Mouse (Mus musculus) intestine, postnatal 0 days (tissue): Measurements from ENCODE around the gene Trim14. TPM values are rescaled to one million over a fixed set of nuclear protein-coding genes. Genes with fewer than 3 reads are reported as not detected.

Source experiments
- ATAC-seq: fragments of 200-750 bp; cut with Nextera tagmentation; 2 replicates; pipeline ENCODE4 v1.8.0; 2017; ENCODE audit warnings: mild to moderate bottlenecking, moderate TSS enrichment, moderate library complexity
- H3K27ac ChIP-seq: fragments of 300-500 bp; sonication (generic); 2 replicates; pipeline ENCODE4 v1.5.1; 2014; ENCODE audit warnings: mild to moderate bottlenecking, low read depth, low read length, moderate library complexity
- H3K27me3 ChIP-seq: fragments of 300-500 bp; sonication (generic); replicated peaks from 2 replicates; pipeline ENCODE4 v1.6.1; 2014; ENCODE audit warnings: low read length, mixed read lengths; ENCODE audit not compliant: control insufficient read depth, insufficient read depth
- H3K36me3 ChIP-seq: fragments of 300-500 bp; sonication (generic); 2 replicates; pipeline ENCODE4 v1.6.1; 2014; ENCODE audit warnings: mild to moderate bottlenecking, moderate library complexity; ENCODE audit not compliant: control insufficient read depth, insufficient read depth
- H3K4me1 ChIP-seq: fragments of 300-500 bp; sonication (generic); replicated peaks from 2 replicates; pipeline ENCODE4 v1.6.1; 2014; ENCODE audit warnings: antibody characterized with exemption, low read length, mixed read lengths; ENCODE audit not compliant: control insufficient read depth, insufficient read depth
- H3K4me2 ChIP-seq: fragments of 300-500 bp; sonication (generic); replicated peaks from 2 replicates; pipeline ENCODE4 v1.6.1; 2014; ENCODE audit warnings: low read depth, mild to moderate bottlenecking, moderate library complexity
- H3K4me3 ChIP-seq: fragments of 300-500 bp; sonication (generic); 2 replicates; pipeline ENCODE4 v1.5.1; 2014; ENCODE audit warnings: low read depth, low read length
- H3K9ac ChIP-seq: fragments of 300-500 bp; sonication (generic); 2 replicates; pipeline ENCODE4 v1.6.1; 2014; ENCODE audit warnings: mild to moderate bottlenecking, low read depth, low read length
- H3K9me3 ChIP-seq: fragments of 300-500 bp; sonication (generic); 2 replicates; pipeline ENCODE4 v1.6.1; 2016; ENCODE audit warnings: mixed run types; ENCODE audit not compliant: control insufficient read depth
- CTCF ChIP-seq: sonication (generic); IDR thresholded peaks from 2 replicates; pipeline ENCODE4 v1.5.1; 2016; ENCODE audit warnings: low read depth, mild to moderate bottlenecking, control low read depth, antibody characterized with exemption, moderate library complexity
- WGBS: fragments of 180-500 bp; shearing (Covaris S2); extraction: QIAGEN DNeasy Blood & Tissue Kit; methylation state at CpG from one replicate; pipeline ENCODE4 v1.1.7; 2014; 5-methylcytosine and 5-hydroxymethylcytosine counted together
- polyA plus RNA-seq: library from polyadenylated mRNA; unstranded; fragments of >200 nt; fragmentation: Nextera tagmentation; extraction: Ambion mirVana; gene quantifications from 2 replicates; pipeline ENCODE4 v1.2.1, GENCODE M21; 2015

Gene Trim14
- polyA plus RNA-seq, 1 experiment from 2014 or later, result 14.1 TPM

GRCm38 (mm10) chr4:46554295-46555069 is 18.5 kb upstream of the Trim14 start:
- Histone ChIP-seq H3K9ac (no peak overlapping the region), H3K36me3 (peaks cover 19% of the 10 kb centered on the region), H3K4me1 (peaks cover 14% of the 10 kb centered on the region; the same call in 1 of the 2 replicates), H3K9me3 (no peaks in the 10 kb centered on the region), H3K27ac (peak overlapping the region; percentile 92), H3K4me3 (no peak overlapping the region), H3K27me3 (no peaks in the 10 kb centered on the region), H3K4me2 (0 out of 2 replicates have a peak overlapping the region, but pooled peaks have one; percentile 24)
- no peak for TF ChIP-seq CTCF
- WGBS, result 47% methylated on average over 10 of the region's 10 CpGs
- peak; percentile 26 for ATAC-seq

GRCm38 (mm10) chr4:46553864-46554263 is 17.9 kb upstream of the Trim14 start:
- no peak overlapping the region for H3K9ac ChIP-seq
- H3K9me3 ChIP-seq, result no peaks in the 10 kb centered on the region
- peak; percentile 62 for ATAC-seq
- no peak for TF ChIP-seq CTCF
- H3K36me3 ChIP-seq, result peaks cover 21% of the 10 kb centered on the region
- WGBS, result 33% methylated on average over 1 of the region's 1 CpGs
- no peak overlapping the region for H3K4me2 ChIP-seq
- H3K4me1 ChIP-seq, result peaks cover 14% of the 10 kb centered on the region; the same call in 1 of the 2 replicates
- no peak overlapping the region for H3K4me3 ChIP-seq
- no peaks in the 10 kb centered on the region for H3K27me3 ChIP-seq
- peak overlapping the region; percentile 92 for H3K27ac ChIP-seq

GRCm38 (mm10) chr4:46550406-46550805 is 14.5 kb upstream of the Trim14 start:
- Histone ChIP-seq H3K36me3 (peaks cover 39% of the 10 kb centered on the region), H3K27ac (no peak overlapping the region), H3K4me3 (no peak overlapping the region), H3K4me1 (0 out of 2 replicates have a peak, but pooled peaks cover 5% of the 10 kb centered on the region), H3K4me2 (no peak overlapping the region), H3K27me3 (no peaks in the 10 kb centered on the region), H3K9me3 (no peaks in the 10 kb centered on the region), H3K9ac (no peak overlapping the region)
- WGBS, result 70% methylated on average over 8 of the region's 8 CpGs
- no peak for TF ChIP-seq CTCF
- ATAC-seq, result no peak

- H3K9me3 ChIP-seq, result no peaks in the 10 kb centered on the region
- ATAC-seq, result no peak
- peaks cover 39% of the 10 kb centered on the region for H3K36me3 ChIP-seq
- no peak overlapping the region for H3K4me3 ChIP-seq
- 0 out of 2 replicates have a peak, but pooled peaks cover 5% of the 10 kb centered on the region for H3K4me1 ChIP-seq
- no peak for TF ChIP-seq CTCF
- no peak overlapping the region for H3K27ac ChIP-seq
- H3K9ac ChIP-seq, result no peak overlapping the region
- H3K27me3 ChIP-seq, result no peaks in the 10 kb centered on the region
- H3K4me2 ChIP-seq, result no peak overlapping the region
- 82% methylated on average over 10 of the region's 10 CpGs for WGBS
Measured at GRCm38 (mm10) chr4:46549979-46550378, 14.0 kb upstream of the Trim14 start.

- no peak overlapping the region for H3K4me3 ChIP-seq
- no peak overlapping the region for H3K9ac ChIP-seq
- TF ChIP-seq CTCF, result no peak
- H3K9me3 ChIP-seq, result no peaks in the 10 kb centered on the region
- H3K4me1 ChIP-seq, result no peaks in the 10 kb centered on the region
- peaks cover 56% of the 10 kb centered on the region for H3K36me3 ChIP-seq
- WGBS, result 60% methylated on average over 6 of the region's 6 CpGs
- no peak overlapping the region for H3K27ac ChIP-seq
- H3K4me2 ChIP-seq, result no peak overlapping the region
- no peaks in the 10 kb centered on the region for H3K27me3 ChIP-seq
- no peak for ATAC-seq
Measured at GRCm38 (mm10) chr4:46546709-46547108, 10.8 kb upstream of the Trim14 start.

GRCm38 (mm10) chr4:46545498-46545897 is 9.6 kb upstream of the Trim14 start:
- peak; percentile 64 for TF ChIP-seq CTCF
- Histone ChIP-seq H3K27ac (no peak overlapping the region), H3K36me3 (peaks cover 48% of the 10 kb centered on the region), H3K4me2 (no peak overlapping the region), H3K4me1 (no peaks in the 10 kb centered on the region), H3K27me3 (no peaks in the 10 kb centered on the region), H3K4me3 (no peak overlapping the region), H3K9me3 (no peaks in the 10 kb centered on the region), H3K9ac (no peak overlapping the region)
- peak; percentile 69 for ATAC-seq
- 10% methylated on average over 9 of the region's 9 CpGs for WGBS
